Mouse (Mus musculus): ENCODE data around the gene Gpr87.

DNA sequence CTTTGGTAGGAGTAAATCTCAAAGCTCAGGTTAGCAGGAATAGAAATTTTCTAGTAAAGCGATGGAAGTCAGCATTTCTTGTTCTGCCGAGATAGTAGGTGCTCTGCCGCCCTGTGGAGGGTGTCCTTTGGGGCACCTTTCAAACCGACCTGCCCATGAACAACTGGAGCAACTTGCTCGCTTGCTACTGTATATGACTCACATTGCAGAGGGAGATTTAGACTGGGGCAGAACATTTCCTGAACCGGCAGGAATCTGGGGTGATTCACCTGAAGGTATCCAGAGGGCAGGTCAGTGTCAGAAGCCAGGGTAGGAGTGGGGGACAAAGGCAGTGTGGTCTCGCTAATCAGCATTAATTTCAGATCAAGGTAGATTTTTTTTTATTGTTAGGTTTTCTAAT lies at the start of gene Gpr87:
- TF ChIP-seq POLR2A (IDR thresholded peaks at IDR 0.05; ENCODE audit: low read depth, low read length) (no peak), CTCF (IDR thresholded peaks at IDR 0.05; ENCODE audit: extremely low read depth, insufficient read depth, insufficient read length, insufficient replicate concordance) (no peak)
